Mouse (Mus musculus) limb, embryonic 14.5 days (tissue): ENCODE measurements around the gene Top1. TPM values are rescaled to one million over a fixed set of nuclear protein-coding genes. Genes with fewer than 3 reads are reported as not detected.

Experiments used
- ATAC-seq: fragments of 200-750 bp; cut with Nextera tagmentation; 2 replicates; pipeline ENCODE4 v1.8.0; 2017; ENCODE audit warnings: low read depth, moderate number of reproducible peaks, moderate TSS enrichment; ENCODE audit not compliant: low FRiP score
- DNase-seq: peaks from one replicate; pipeline ENCODE4 v3.0.0-alpha.2; 2015; ENCODE audit warnings: low spot score
- H3K27ac ChIP-seq: fragments of 300-500 bp; sonication (generic); replicated peaks from 2 replicates; pipeline ENCODE4 v1.5.1; 2014; ENCODE audit warnings: low read depth, mild to moderate bottlenecking, low read length, moderate library complexity, mixed read lengths
- H3K27me3 ChIP-seq: fragments of 300-500 bp; sonication (generic); 2 replicates; pipeline ENCODE4 v1.6.1; 2014; ENCODE audit warnings: low read length, mixed read lengths; ENCODE audit not compliant: control insufficient read depth, insufficient read depth
- H3K36me3 ChIP-seq: fragments of 300-500 bp; sonication (generic); 2 replicates; pipeline ENCODE4 v1.6.1; 2014; ENCODE audit warnings: mild to moderate bottlenecking, low read length, moderate library complexity, mixed read lengths; ENCODE audit not compliant: control insufficient read depth, insufficient read depth
- H3K4me1 ChIP-seq: fragments of 300-500 bp; sonication (generic); 2 replicates; pipeline ENCODE4 v1.6.1; 2014; ENCODE audit warnings: antibody characterized with exemption, low read length, mixed read lengths; ENCODE audit not compliant: control insufficient read depth, insufficient read depth
- H3K4me2 ChIP-seq: fragments of 300-500 bp; sonication (generic); replicated peaks from 2 replicates; pipeline ENCODE4 v1.6.1; 2014; ENCODE audit warnings: low read depth, mild to moderate bottlenecking, low read length, moderate library complexity; ENCODE audit not compliant: severe bottlenecking
- H3K4me3 ChIP-seq: fragments of 300-500 bp; sonication (generic); replicated peaks from 2 replicates; pipeline ENCODE4 v1.5.1; 2014; ENCODE audit warnings: low read length
- H3K9ac ChIP-seq: fragments of 300-500 bp; sonication (generic); 2 replicates; pipeline ENCODE4 v1.6.1; 2014; ENCODE audit warnings: mild to moderate bottlenecking, low read depth, low read length, moderate library complexity; ENCODE audit not compliant: severe bottlenecking
- H3K9me3 ChIP-seq: fragments of 300-500 bp; sonication (generic); 2 replicates; pipeline ENCODE4 v1.6.1; 2016; ENCODE audit warnings: low read length; ENCODE audit not compliant: control insufficient read depth
- POLR2A ChIP-seq: fragments of 200-500 bp; IDR thresholded peaks from 2 replicates; pipeline ENCODE4 v1.8.0; 2012; ENCODE audit warnings: inconsistent platforms, mild to moderate bottlenecking, moderate library complexity, borderline replicate concordance; ENCODE audit not compliant: insufficient read depth, insufficient read length; ENCODE audit errors: extremely low read depth
- WGBS: fragments of 180-500 bp; shearing (Covaris S2); extraction: QIAGEN DNeasy Blood & Tissue Kit; methylation state at CpG from one replicate; pipeline ENCODE4 v1.1.7; 2014; 5-methylcytosine and 5-hydroxymethylcytosine counted together
- polyA plus RNA-seq, 2 experiments: library from polyadenylated mRNA; depleted of rRNA in 1 of 2; stranded (reverse) in 1 of 2; unstranded in 1 of 2; fragments of >200 nt; fragmentation: Nextera tagmentation in 1 of 2; extraction: Ambion mirVana in 1 of 2; gene quantifications; 2 replicates each; pipeline versions ENCODE4 v1.2.1 to v1.2.3; 2012 to 2014

Gene Top1
- polyA plus RNA-seq, 2 experiments, result 46.1 to 65.1 TPM

- H3K27ac ChIP-seq, result no peak overlapping the region
- peaks cover 61% of the 10 kb centered on the region for H3K36me3 ChIP-seq
- H3K4me1 ChIP-seq, result peaks cover 19% of the 10 kb centered on the region
- no peak for TF ChIP-seq POLR2A
- no peaks in the 10 kb centered on the region for H3K9me3 ChIP-seq
- no peak for DNase-seq
- H3K4me2 ChIP-seq, result no peak overlapping the region
- H3K4me3 ChIP-seq, result no peak overlapping the region
- no peak for ATAC-seq
- no peak overlapping the region for H3K9ac ChIP-seq
- H3K27me3 ChIP-seq, result no peaks in the 10 kb centered on the region
- WGBS, result 75% methylated on average over 2 of the region's 2 CpGs
Measured at GRCm38 (mm10) chr2:160739647-160740356, 94.1 kb downstream of the Top1 start.

- Histone ChIP-seq H3K4me2 (no peak overlapping the region), H3K36me3 (peaks cover 59% of the 10 kb centered on the region), H3K4me3 (no peak overlapping the region), H3K9ac (0 out of 2 replicates have a peak overlapping the region, but pooled peaks have one; percentile 8), H3K4me1 (peaks cover 19% of the 10 kb centered on the region), H3K27ac (no peak overlapping the region), H3K27me3 (no peaks in the 10 kb centered on the region), H3K9me3 (no peaks in the 10 kb centered on the region)
- ATAC-seq, result no peak
- no peak for TF ChIP-seq POLR2A
- WGBS, result 45% methylated on average over 11 of the region's 11 CpGs
- no peak for DNase-seq
Measured at GRCm38 (mm10) chr2:160740521-160741156, 95.0 kb downstream of the Top1 start.

GRCm38 (mm10) chr2:160741580-160741979, 95.9 kb downstream of the Top1 start:
- peak overlapping the region; percentile 19; the same call in 1 of the 2 replicates for H3K27ac ChIP-seq
- H3K36me3 ChIP-seq, result peaks cover 53% of the 10 kb centered on the region
- DNase-seq, result no peak
- H3K4me1 ChIP-seq, result peaks cover 19% of the 10 kb centered on the region
- ATAC-seq, result no peak
- H3K27me3 ChIP-seq, result no peaks in the 10 kb centered on the region
- no peak for TF ChIP-seq POLR2A
- H3K9ac ChIP-seq, result no peak overlapping the region
- H3K4me2 ChIP-seq, result no peak overlapping the region
- 77% methylated on average over 3 of the region's 3 CpGs for WGBS
- no peaks in the 10 kb centered on the region for H3K9me3 ChIP-seq
- no peak overlapping the region for H3K4me3 ChIP-seq

- H3K9ac ChIP-seq, result no peak overlapping the region
- H3K9me3 ChIP-seq, result no peaks in the 10 kb centered on the region
- no peak overlapping the region for H3K4me3 ChIP-seq
- peaks cover 51% of the 10 kb centered on the region for H3K36me3 ChIP-seq
- H3K4me2 ChIP-seq, result no peak overlapping the region
- TF ChIP-seq POLR2A, result no peak
- H3K27ac ChIP-seq, result no peak overlapping the region
- 86% methylated on average over 1 of the region's 1 CpGs for WGBS
- no peaks in the 10 kb centered on the region for H3K27me3 ChIP-seq
- DNase-seq, result no peak
- H3K4me1 ChIP-seq, result peaks cover 19% of the 10 kb centered on the region
- no peak for ATAC-seq
Measured at GRCm38 (mm10) chr2:160742161-160742609, 96.5 kb downstream of the Top1 start.

- 90% methylated on average over 7 of the region's 7 CpGs for WGBS
- peaks cover 62% of the 10 kb centered on the region for H3K36me3 ChIP-seq
- no peak overlapping the region for H3K4me3 ChIP-seq
- H3K4me1 ChIP-seq, result peaks cover 19% of the 10 kb centered on the region
- no peak for TF ChIP-seq POLR2A
- H3K27me3 ChIP-seq, result no peaks in the 10 kb centered on the region
- no peak overlapping the region for H3K4me2 ChIP-seq
- no peaks in the 10 kb centered on the region for H3K9me3 ChIP-seq
- no peak overlapping the region for H3K27ac ChIP-seq
- DNase-seq (peak; percentile 49), ATAC-seq (no peak)
- no peak overlapping the region for H3K9ac ChIP-seq
Measured at GRCm38 (mm10) chr2:160744040-160744822, 98.5 kb downstream of the Top1 start.
